Mouse (Mus musculus): Measurements from ENCODE around the gene Stmn3. TPM values are rescaled to one million over a fixed set of nuclear protein-coding genes. Genes with fewer than 3 reads are reported as not detected.

Stmn3 gene
- polyA plus RNA-seq (2021; fragmentation: Nextera tagmentation), result 1,269 and 1,330 TPM in 2 replicates
- long read RNA-seq, experiment 1, transcript Stmn3-201 (5 exons, 1,136 nt), result major isoform, 979 of 1,011 reads
- long read RNA-seq, experiment 1, partial matches to known transcripts, result 14 of 1,011 reads
- long read RNA-seq, experiment 1, other reads (novel, unspliced or antisense), result 18 of 1,011 reads
- long read RNA-seq, experiment 2, transcript Stmn3-201 (5 exons, 1,136 nt), result major isoform, 1,454 of 1,598 reads
- long read RNA-seq, experiment 2, partial matches to known transcripts, result 130 of 1,598 reads
- long read RNA-seq, experiment 2, other reads (novel, unspliced or antisense), result 14 of 1,598 reads

GRCm38 (mm10) chr2:181314080-181314810 lies at the start of gene Stmn3:
TSS of gene Stmn3 (minus strand) at chr2:181314500.

GRCm38 (mm10) chr2:181319248-181320102 lies 5.2 kb upstream of the Stmn3 start, which contains the start of gene Rtel1:
TSS of gene Rtel1 (plus strand) at chr2:181319739.

GRCm38 (mm10) chr2:181287958-181288350 lies 26.3 kb downstream of the Stmn3 start, which contains the start of gene Gmeb2:
TSS of gene Gmeb2 (minus strand) at chr2:181288035.

Other genes starting within 250 kb of the Stmn3 start
- gene Kcnq2, start 179.2 kb downstream of the Stmn3 start, polyA plus RNA-seq (2021; fragmentation: Nextera tagmentation), result 23.0 and 89.4 TPM in 2 replicates
- 219 and 425 TPM in 2 replicates for gene Eef1a2, start 157.5 kb downstream of the Stmn3 start, polyA plus RNA-seq (2021; fragmentation: Nextera tagmentation)
- gene Ppdpf, start 127.3 kb downstream of the Stmn3 start, polyA plus RNA-seq (2021; fragmentation: Nextera tagmentation), result 173 and 211 TPM in 2 replicates
- not detected in 2 replicates for gene Ptk6, start 111.7 kb downstream of the Stmn3 start, polyA plus RNA-seq (2021; fragmentation: Nextera tagmentation)
- 0.08 and 0.12 TPM in 2 replicates for gene Srms, start 101.3 kb downstream of the Stmn3 start, polyA plus RNA-seq (2021; fragmentation: Nextera tagmentation)
- 0.29 and 0.38 TPM in 2 replicates for gene Fndc11, start 94.5 kb downstream of the Stmn3 start, polyA plus RNA-seq (2021; fragmentation: Nextera tagmentation)
- gene Helz2, start 72.5 kb downstream of the Stmn3 start, polyA plus RNA-seq (2021; fragmentation: Nextera tagmentation), result 0.16 and 0.29 TPM in 2 replicates
- 1.7 and 4.5 TPM in 2 replicates for gene Gmeb2, start 26.5 kb downstream of the Stmn3 start, polyA plus RNA-seq (2021; fragmentation: Nextera tagmentation)
- gene Rtel1, start 5.2 kb upstream of the Stmn3 start, polyA plus RNA-seq (2021; fragmentation: Nextera tagmentation), result 2.6 and 3.0 TPM in 2 replicates
- 20.7 and 23.8 TPM in 2 replicates for gene Zgpat, start 50.4 kb upstream of the Stmn3 start, polyA plus RNA-seq (2021; fragmentation: Nextera tagmentation)
- 52.6 and 74.6 TPM in 2 replicates for gene Arfrp1, start 50.9 kb upstream of the Stmn3 start, polyA plus RNA-seq (2021; fragmentation: Nextera tagmentation)
- 3.3 and 5.9 TPM in 2 replicates for gene Lime1, start 65.6 kb upstream of the Stmn3 start, polyA plus RNA-seq (2021; fragmentation: Nextera tagmentation)
- gene Zbtb46, start 144.9 kb upstream of the Stmn3 start, polyA plus RNA-seq (2021; fragmentation: Nextera tagmentation), result 3.4 and 3.7 TPM in 2 replicates
- not detected in 2 replicates for gene Abhd16b, start 178.7 kb upstream of the Stmn3 start, polyA plus RNA-seq (2021; fragmentation: Nextera tagmentation)
- 95.7 and 115 TPM in 2 replicates for gene Tpd52l2, start 182.6 kb upstream of the Stmn3 start, polyA plus RNA-seq (2021; fragmentation: Nextera tagmentation)
- 117 and 129 TPM in 2 replicates for gene Dnajc5, start 206.0 kb upstream of the Stmn3 start, polyA plus RNA-seq (2021; fragmentation: Nextera tagmentation)

Data from left cerebral cortex, adult 6 months (tissue).